Mouse (Mus musculus): ENCODE results near the gene Bud13.
A peak's percentile ranks its signal among the peaks of the same experiment; 100 is the strongest.

GRCm38 (mm10) chr9:46309121-46309520 lies 26.3 kb downstream of the Bud13 start:
- TF ChIP-seq CTCF (IDR thresholded peaks at IDR 0.05; ENCODE audit: insufficient read depth, low read length) (peak; percentile 37; the same call in 1 of the 2 replicates), POLR2A (IDR thresholded peaks at IDR 0.05; ENCODE audit: borderline replicate concordance, extremely low read depth, low read depth, low read length) (no peak)
